Comparison of ENCODE assay signal across 7 mouse cellular contexts in genomic region chr17:6553798-6554197, GRCm38 (mm10). TPM values are rescaled to one million over a fixed set of nuclear protein-coding genes. Genes with fewer than 3 reads are reported as not detected.
DNase-seq lines count a peak whose midpoint lies in the region; ATAC-seq and TF ChIP-seq lines count a peak whose summit lies in the region.
"Not testable (repeated sequence)": the region's sequence is repeated elsewhere in the genome, so short reads cannot be mapped to it uniquely, and the experiment has no call there.

No protein-coding gene starts in this region.

- not testable (repeated sequence) for H3K4me3 ChIP-seq in embryonic facial prominence, embryonic 14.5 days (ENCODE audit: low read depth, low read length); forebrain, postnatal 0 days (ENCODE audit: low read depth, low read length); hindbrain, embryonic 13.5 days; kidney, embryonic 14.5 days (ENCODE audit: low read length); liver, embryonic 13.5 days (replicated peaks); neural tube, embryonic 12.5 days

- not testable (repeated sequence) for H3K4me1 ChIP-seq in embryonic facial prominence, embryonic 14.5 days (ENCODE audit: control insufficient read depth, insufficient read depth, low read length); forebrain, postnatal 0 days (ENCODE audit: insufficient read depth); hindbrain, embryonic 13.5 days (replicated peaks); kidney, embryonic 14.5 days (ENCODE audit: control insufficient read depth, insufficient read depth, low read length); liver, embryonic 13.5 days (replicated peaks); neural tube, embryonic 12.5 days

- H3K27me3 ChIP-seq in embryonic facial prominence, embryonic 14.5 days (replicated peaks; ENCODE audit: control insufficient read depth, insufficient read depth, low read length); forebrain, postnatal 0 days (ENCODE audit: insufficient read depth, low read length); hindbrain, embryonic 13.5 days; kidney, embryonic 14.5 days (ENCODE audit: control insufficient read depth, insufficient read depth, low read length); liver, embryonic 13.5 days; neural tube, embryonic 12.5 days (replicated peaks): not testable (repeated sequence)

- not testable (repeated sequence) for H3K9ac ChIP-seq in embryonic facial prominence, embryonic 14.5 days (ENCODE audit: low read depth, low read length); forebrain, postnatal 0 days; hindbrain, embryonic 13.5 days; kidney, embryonic 14.5 days (ENCODE audit: low read depth, low read length); liver, embryonic 13.5 days; neural tube, embryonic 12.5 days

- DNase-seq in embryonic facial prominence, embryonic 14.5 days (ENCODE audit: low spot score); forebrain, postnatal 0 days; liver, embryonic 13.5 days: not testable (repeated sequence)

- H3K4me2 ChIP-seq in embryonic facial prominence, embryonic 14.5 days (ENCODE audit: low read depth, low read length); forebrain, postnatal 0 days (ENCODE audit: low read depth); hindbrain, embryonic 13.5 days; kidney, embryonic 14.5 days (replicated peaks; ENCODE audit: low read depth, low read length); liver, embryonic 13.5 days; neural tube, embryonic 12.5 days (replicated peaks): not testable (repeated sequence)

- H3K36me3 ChIP-seq in embryonic facial prominence, embryonic 14.5 days (ENCODE audit: control insufficient read depth, insufficient read depth, low read length); forebrain, postnatal 0 days (ENCODE audit: insufficient read depth); hindbrain, embryonic 13.5 days; kidney, embryonic 14.5 days (ENCODE audit: control insufficient read depth, insufficient read depth, low read length); liver, embryonic 13.5 days; neural tube, embryonic 12.5 days: not testable (repeated sequence)

- WGBS in embryonic facial prominence, embryonic 14.5 days: no CpG with 5 or more reads among the region's 4 CpGs
- WGBS in forebrain, postnatal 0 days: no CpG with 5 or more reads among the region's 4 CpGs
- WGBS in hindbrain, embryonic 13.5 days: no CpG with 5 or more reads among the region's 4 CpGs
- WGBS in kidney, embryonic 14.5 days: no CpG with 5 or more reads among the region's 4 CpGs
- WGBS in liver, embryonic 13.5 days (ENCODE audit: insufficient replicate concordance): no CpG with 5 or more reads among the region's 4 CpGs
- no CpG with 5 or more reads among the region's 4 CpGs for WGBS in neural tube, embryonic 12.5 days

- H3K27ac ChIP-seq in embryonic facial prominence, embryonic 14.5 days (replicated peaks; ENCODE audit: low read depth, low read length); forebrain, postnatal 0 days (ENCODE audit: low read depth, low read length); hindbrain, embryonic 13.5 days; kidney, embryonic 14.5 days (ENCODE audit: low read depth, low read length); liver, embryonic 13.5 days; neural tube, embryonic 12.5 days: not testable (repeated sequence)

- not testable (repeated sequence) for TF ChIP-seq CTCF in forebrain, postnatal 0 days (IDR thresholded peaks at IDR 0.05; ENCODE audit: low read depth)

- not testable (repeated sequence) for H3K9me3 ChIP-seq in embryonic facial prominence, embryonic 14.5 days (ENCODE audit: control insufficient read depth, low read length); forebrain, postnatal 0 days (ENCODE audit: low read length); hindbrain, embryonic 13.5 days; kidney, embryonic 14.5 days (ENCODE audit: control insufficient read depth, low read length); liver, embryonic 13.5 days (replicated peaks); neural tube, embryonic 12.5 days

- peak; percentile 58 for ATAC-seq in embryonic facial prominence, embryonic 14.5 days (ENCODE audit: low read depth)
- peak; percentile 62; the same call in 1 of the 2 replicates for ATAC-seq in forebrain, postnatal 0 days
- peak; percentile 67 for ATAC-seq in hindbrain, embryonic 13.5 days (ENCODE audit: low FRiP score)
- ATAC-seq in kidney, embryonic 14.5 days (ENCODE audit: low FRiP score, low TSS enrichment): peak; percentile 88
- ATAC-seq in liver, embryonic 13.5 days (ENCODE audit: low read depth): peak; percentile 31; the same call in 1 of the 2 replicates
- peak; percentile 84 for ATAC-seq in megakaryocyte-erythroid progenitor cell, adult 5-6 weeks (replicated peaks; ENCODE audit: low FRiP score, low TSS enrichment, poor library complexity, severe bottlenecking)
- peak; percentile 74; the same call in 1 of the 2 replicates for ATAC-seq in neural tube, embryonic 12.5 days (ENCODE audit: low FRiP score, low read depth)

RNA-seq across cellular contexts. Expression of gene Dynlt1c, which starts 47.7 kb away (rescaled TPM):
- polyA plus RNA-seq in embryonic facial prominence, embryonic 14.5 days (2014; fragmentation: Nextera tagmentation; extraction: Ambion mirVana): 24.1 and 25.6 TPM in 2 replicates
- total RNA-seq in forebrain, postnatal 0 days (2014; rRNA removed): 29.9 and 32.1 TPM in 2 replicates
- polyA plus RNA-seq in forebrain, postnatal 0 days (2015; fragmentation: Nextera tagmentation; extraction: Ambion mirVana): 4.8 and 11.0 TPM in 2 replicates
- polyA plus RNA-seq in hindbrain, embryonic 13.5 days (2015; fragmentation: Nextera tagmentation; extraction: Ambion mirVana): 73.6 and 86.6 TPM in 2 replicates
- 42.8 and 43.4 TPM in 2 replicates for polyA plus RNA-seq in kidney, embryonic 14.5 days (2014; fragmentation: Nextera tagmentation; extraction: Ambion mirVana)
- polyA plus RNA-seq in liver, embryonic 13.5 days (2015; fragmentation: Nextera tagmentation; extraction: Ambion mirVana): 5.0 and 6.4 TPM in 2 replicates
- 6.5 and 14.3 TPM in 2 replicates for total RNA-seq in megakaryocyte-erythroid progenitor cell, adult 5-6 weeks (2014; fragmentation: Nextera tagmentation)
- 6.3 TPM in 1 of 2 replicates, not detected in the other for total RNA-seq in megakaryocyte-erythroid progenitor cell, adult 5-6 weeks (2017)
- polyA plus RNA-seq in neural tube, embryonic 12.5 days (2016; fragmentation: Nextera tagmentation; extraction: Ambion mirVana): 61.0 and 78.0 TPM in 2 replicates

Comparison
In these comparisons a context has a peak if more than half of its experiments do, and no peak if none do; other contexts are left out.
1. ATAC-seq: peak in every context shown above with its lines; median percentile 88 in kidney, embryonic 14.5 days; 84 in megakaryocyte-erythroid progenitor cell, adult 5-6 weeks; 74 in neural tube, embryonic 12.5 days; 67 in hindbrain, embryonic 13.5 days; 62 in forebrain, postnatal 0 days; 58 in embryonic facial prominence, embryonic 14.5 days; 31 in liver, embryonic 13.5 days.